Mouse (Mus musculus) heart, embryonic 12.5 days (tissue): ENCODE results near the gene Atp2c2. TPM values are rescaled to one million over a fixed set of nuclear protein-coding genes. Genes with fewer than 3 reads are reported as not detected.

Experiments used
- ATAC-seq: fragments of 200-750 bp; cut with Nextera tagmentation; 2 replicates; pipeline ENCODE4 v1.8.0; 2017; ENCODE audit warnings: moderate TSS enrichment, moderate library complexity; ENCODE audit not compliant: insufficient number of reproducible peaks, low FRiP score
- H3K27ac ChIP-seq: fragments of 300-500 bp; sonication (generic); 2 replicates; pipeline ENCODE4 v1.5.1; 2016; ENCODE audit warnings: mild to moderate bottlenecking, moderate library complexity; ENCODE audit not compliant: poor library complexity, severe bottlenecking
- H3K27me3 ChIP-seq: fragments of 300-500 bp; sonication (generic); replicated peaks from 2 replicates; pipeline ENCODE4 v1.6.1; 2016; ENCODE audit warnings: mild to moderate bottlenecking, moderate library complexity
- H3K36me3 ChIP-seq: fragments of 300-500 bp; sonication (generic); 2 replicates; pipeline ENCODE4 v1.6.1; 2016; ENCODE audit warnings: mild to moderate bottlenecking, moderate library complexity
- H3K4me1 ChIP-seq: fragments of 300-500 bp; sonication (generic); replicated peaks from 2 replicates; pipeline ENCODE4 v1.6.1; 2016; ENCODE audit warnings: mild to moderate bottlenecking
- H3K4me2 ChIP-seq: fragments of 300-500 bp; sonication (generic); 2 replicates; pipeline ENCODE4 v1.6.1; 2016; ENCODE audit warnings: mild to moderate bottlenecking, moderate library complexity
- H3K4me3 ChIP-seq: fragments of 300-500 bp; sonication (generic); 2 replicates; pipeline ENCODE4 v1.5.1; 2016; ENCODE audit warnings: mild to moderate bottlenecking
- H3K9ac ChIP-seq: fragments of 300-500 bp; sonication (generic); 2 replicates; pipeline ENCODE4 v1.6.1; 2016; ENCODE audit warnings: mild to moderate bottlenecking, moderate library complexity
- H3K9me3 ChIP-seq: fragments of 300-500 bp; sonication (generic); replicated peaks from 2 replicates; pipeline ENCODE4 v1.6.1; 2016; ENCODE audit warnings: mild to moderate bottlenecking, moderate library complexity
- WGBS: fragments of 180-500 bp; shearing (Covaris S2); methylation state at CpG from one replicate; pipeline ENCODE4 v1.1.7; 2016; 5-methylcytosine and 5-hydroxymethylcytosine counted together
- polyA plus RNA-seq: library from polyadenylated mRNA; unstranded; fragments of >200 nt; fragmentation: Nextera tagmentation; extraction: Ambion mirVana; gene quantifications from 2 replicates; pipeline ENCODE4 v1.2.1, GENCODE M21; 2016

Gene Atp2c2
- polyA plus RNA-seq, 1 experiment from 2014 or later, result 0.38 TPM

DNA sequence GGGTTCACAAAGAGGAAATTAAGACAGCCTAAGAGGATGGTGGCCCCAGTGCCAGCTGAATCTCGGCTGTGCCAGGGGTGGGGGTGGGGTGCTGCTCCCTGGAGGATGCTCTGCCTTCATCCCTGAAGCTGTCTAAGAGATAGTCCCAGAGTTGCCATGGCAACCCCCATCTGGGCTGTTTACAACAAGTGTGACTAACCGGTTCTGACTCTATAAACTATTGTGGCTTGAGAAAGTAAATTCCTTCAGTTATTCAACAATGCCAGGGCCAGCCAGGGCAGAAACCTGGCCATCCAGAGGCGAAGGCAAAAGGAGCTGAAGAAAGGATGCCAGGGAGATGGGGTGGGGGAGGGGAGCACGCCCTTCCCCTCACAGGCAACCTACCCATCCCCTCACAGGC, 101.4 kb downstream of the Atp2c2 start:
- 21% methylated on average over 3 of the region's 4 CpGs for whole genome bisulfite sequencing
- no peaks in the 10 kb centered on the region for H3K36me3 ChIP-seq
- ATAC-seq, result no peak

GRCm38 (mm10) chr8:119802592-119802991, 102.8 kb downstream of the Atp2c2 start:
- Histone ChIP-seq H3K4me1 (peaks cover 17% of the 10 kb centered on the region), H3K4me3 (no peak overlapping the region), H3K27me3 (0 out of 2 replicates have a peak, but pooled peaks cover 3% of the 10 kb centered on the region), H3K9ac (no peak overlapping the region), H3K9me3 (no peaks in the 10 kb centered on the region), H3K4me2 (no peak overlapping the region), H3K27ac (no peak overlapping the region), H3K36me3 (no peaks in the 10 kb centered on the region)
- WGBS, result 82% methylated on average over 1 of the region's 1 CpGs
- ATAC-seq, result no peak

More for the DNA sequence above, 101.4 kb downstream of the Atp2c2 start:
- no peak overlapping the region for H3K27ac ChIP-seq
- peaks cover 11% of the 10 kb centered on the region for H3K4me1 ChIP-seq
- H3K9me3 ChIP-seq, result no peaks in the 10 kb centered on the region
- no peak overlapping the region for H3K9ac ChIP-seq
- H3K4me2 ChIP-seq, result no peak overlapping the region
- no peak overlapping the region for H3K4me3 ChIP-seq
- H3K27me3 ChIP-seq, result 0 out of 2 replicates have a peak, but pooled peaks cover 3% of the 10 kb centered on the region

- peaks cover 11% of the 10 kb centered on the region for H3K36me3 ChIP-seq
- no peak for ATAC-seq
- no peaks in the 10 kb centered on the region for H3K9me3 ChIP-seq
- H3K4me1 ChIP-seq, result peaks cover 6% of the 10 kb centered on the region; the same call in 1 of the 2 replicates
- no peak overlapping the region for H3K27ac ChIP-seq
- WGBS, result 75% methylated on average over 8 of the region's 8 CpGs
- H3K4me2 ChIP-seq, result no peak overlapping the region
- H3K9ac ChIP-seq, result no peak overlapping the region
- H3K4me3 ChIP-seq, result no peak overlapping the region
- 0 out of 2 replicates have a peak, but pooled peaks cover 3% of the 10 kb centered on the region for H3K27me3 ChIP-seq
Observed at GRCm38 (mm10) chr8:119805275-119805674, 105.5 kb downstream of the Atp2c2 start.

GRCm38 (mm10) chr8:119806422-119807263, 106.8 kb downstream of the Atp2c2 start:
- H3K4me3 ChIP-seq, result no peak overlapping the region
- ATAC-seq, result no peak
- 0 out of 2 replicates have a peak, but pooled peaks cover 3% of the 10 kb centered on the region for H3K27me3 ChIP-seq
- no peak overlapping the region for H3K27ac ChIP-seq
- no peak overlapping the region for H3K9ac ChIP-seq
- 72% methylated on average over 14 of the region's 14 CpGs for WGBS
- H3K4me1 ChIP-seq, result peaks cover 6% of the 10 kb centered on the region; the same call in 1 of the 2 replicates
- H3K4me2 ChIP-seq, result no peak overlapping the region
- H3K36me3 ChIP-seq, result peaks cover 11% of the 10 kb centered on the region
- no peaks in the 10 kb centered on the region for H3K9me3 ChIP-seq

Other genes with a start within 250 kb of the Atp2c2 start
- gene Slc38a8, start 198.3 kb upstream of the Atp2c2 start, polyA plus RNA-seq, result not detected in 2 replicates
- gene Mbtps1, start 141.3 kb upstream of the Atp2c2 start, polyA plus RNA-seq, result 98.5 and 99.4 TPM in 2 replicates
- gene Hsdl1, start 124.8 kb upstream of the Atp2c2 start, polyA plus RNA-seq, result 38.3 and 41.9 TPM in 2 replicates
- 0.18 and 0.23 TPM in 2 replicates for gene Dnaaf1, start 124.8 kb upstream of the Atp2c2 start, polyA plus RNA-seq
- gene Taf1c, start 94.8 kb upstream of the Atp2c2 start, polyA plus RNA-seq, result 8.1 and 8.6 TPM in 2 replicates
- 0.09 TPM in 1 of 2 replicates, not detected in the other for gene Adad2, start 87.3 kb upstream of the Atp2c2 start, polyA plus RNA-seq
- gene Kcng4, start 64.3 kb upstream of the Atp2c2 start, polyA plus RNA-seq, result not detected in 2 replicates
- gene Wfdc1, start 33.6 kb upstream of the Atp2c2 start, polyA plus RNA-seq, result 3.1 and 3.5 TPM in 2 replicates
- 14.6 and 14.8 TPM in 2 replicates for gene Tldc1, start 78.4 kb downstream of the Atp2c2 start, polyA plus RNA-seq
- 40.6 and 54.2 TPM in 2 replicates for gene Cotl1, start 140.5 kb downstream of the Atp2c2 start, polyA plus RNA-seq
- gene Klhl36, start 162.3 kb downstream of the Atp2c2 start, polyA plus RNA-seq, result 10.3 and 12.5 TPM in 2 replicates
- gene Usp10, start 210.4 kb downstream of the Atp2c2 start, polyA plus RNA-seq, result 112 and 116 TPM in 2 replicates
- 4.0 TPM in 1 of 2 replicates, not detected in the other for gene Gm20388, start 210.8 kb downstream of the Atp2c2 start, polyA plus RNA-seq